Mouse (Mus musculus) neural tube, embryonic 13.5 days (tissue): ENCODE measurements at regions not wholly inside any gene's neighbourhood (a gene's known extent, or its start where the extent isn't known, plus 50 kb on each side); places are given as distances from the start of the nearest gene placed in this dataset.

ENCODE experiments used
- ATAC-seq: fragments of 200-750 bp; cut with Nextera tagmentation; 2 replicates; pipeline ENCODE4 v1.8.0; 2017; ENCODE audit warnings: low read depth, mild to moderate bottlenecking, moderate TSS enrichment, moderate library complexity
- H3K27ac ChIP-seq: fragments of 300-500 bp; sonication (generic); replicated peaks from 2 replicates; pipeline ENCODE4 v1.5.1; 2015; ENCODE audit warnings: moderate library complexity, mild to moderate bottlenecking, inconsistent platforms
- H3K27me3 ChIP-seq: fragments of 300-500 bp; sonication (generic); 2 replicates; pipeline ENCODE4 v1.6.1; 2015; ENCODE audit warnings: mild to moderate bottlenecking, inconsistent platforms
- H3K36me3 ChIP-seq: fragments of 300-500 bp; sonication (generic); 2 replicates; pipeline ENCODE4 v1.6.1; 2015; ENCODE audit warnings: mild to moderate bottlenecking, inconsistent platforms
- H3K4me1 ChIP-seq: fragments of 300-500 bp; sonication (generic); replicated peaks from 2 replicates; pipeline ENCODE4 v1.6.1; 2015; ENCODE audit warnings: inconsistent platforms
- H3K4me2 ChIP-seq: fragments of 300-500 bp; sonication (generic); 2 replicates; pipeline ENCODE4 v1.6.1; 2015; ENCODE audit warnings: inconsistent platforms, mild to moderate bottlenecking, moderate library complexity
- H3K4me3 ChIP-seq: fragments of 300-500 bp; sonication (generic); 2 replicates; pipeline ENCODE4 v1.5.1; 2015; ENCODE audit warnings: mild to moderate bottlenecking, inconsistent platforms
- H3K9ac ChIP-seq: fragments of 300-500 bp; sonication (generic); 2 replicates; pipeline ENCODE4 v1.6.1; 2015; ENCODE audit warnings: moderate library complexity, mild to moderate bottlenecking, inconsistent platforms
- H3K9me3 ChIP-seq: fragments of 300-500 bp; sonication (generic); 2 replicates; pipeline ENCODE4 v1.6.1; 2016; ENCODE audit warnings: inconsistent platforms
- WGBS: fragments of 180-500 bp; shearing (Covaris S2); methylation state at CpG from one replicate; pipeline ENCODE4 v1.1.7; 2015; 5-methylcytosine and 5-hydroxymethylcytosine counted together

DNA sequence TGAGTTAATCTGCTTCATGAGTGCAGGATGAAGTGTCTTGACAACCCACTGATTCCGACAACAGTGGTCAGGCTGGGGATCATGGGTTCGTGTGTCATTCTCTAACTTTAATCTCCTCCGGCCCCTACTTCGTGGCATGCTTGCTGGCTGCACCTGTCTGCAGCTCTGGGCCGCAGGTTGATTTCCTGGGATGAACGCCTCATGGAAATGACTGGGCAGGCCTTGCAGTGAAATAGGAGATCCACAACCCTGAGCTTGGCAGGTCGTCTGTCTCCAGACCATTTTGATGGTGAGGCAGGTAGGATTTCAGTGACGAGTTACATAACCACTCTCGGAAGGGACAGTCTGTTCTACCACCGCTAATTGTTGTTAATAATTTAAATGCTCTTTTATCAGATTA, 140.2 kb downstream of the Slc38a4 start:
- 83% methylated on average over 10 of the region's 10 CpGs for WGBS
- Histone ChIP-seq H3K27ac (no peak overlapping the region), H3K9ac (no peak overlapping the region), H3K4me2 (no peak overlapping the region), H3K4me1 (no peaks in the 10 kb centered on the region), H3K36me3 (no peaks in the 10 kb centered on the region), H3K9me3 (no peaks in the 10 kb centered on the region), H3K4me3 (no peak overlapping the region), H3K27me3 (no peaks in the 10 kb centered on the region)
- ATAC-seq = no peak

DNA sequence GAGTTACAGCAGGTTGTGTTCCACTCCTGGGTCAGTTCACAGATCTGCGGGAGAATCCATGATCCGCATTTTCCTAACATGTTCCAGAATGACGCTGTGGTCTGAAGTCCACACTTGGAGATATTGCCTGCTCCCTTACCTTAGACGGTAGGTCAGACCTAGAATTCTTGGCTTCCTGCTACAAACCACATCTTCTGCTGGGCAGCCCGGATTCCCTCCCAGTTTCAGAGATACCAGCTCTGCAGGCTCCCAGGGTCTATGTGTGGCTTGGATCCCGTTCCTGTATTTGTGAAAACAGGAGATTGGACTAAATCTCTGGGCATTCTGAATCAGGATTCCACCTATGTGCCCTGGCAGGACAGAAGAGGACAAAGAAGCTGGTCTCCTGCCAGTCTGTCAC, 140.8 kb downstream of the Slc38a4 start:
- WGBS = 91% methylated on average over 6 of the region's 6 CpGs
- Histone ChIP-seq H3K9ac (no peak overlapping the region), H3K27ac (no peak overlapping the region), H3K27me3 (no peaks in the 10 kb centered on the region), H3K4me1 (no peaks in the 10 kb centered on the region), H3K9me3 (no peaks in the 10 kb centered on the region), H3K4me2 (no peak overlapping the region), H3K36me3 (no peaks in the 10 kb centered on the region), H3K4me3 (no peak overlapping the region)
- no peak for ATAC-seq

DNA sequence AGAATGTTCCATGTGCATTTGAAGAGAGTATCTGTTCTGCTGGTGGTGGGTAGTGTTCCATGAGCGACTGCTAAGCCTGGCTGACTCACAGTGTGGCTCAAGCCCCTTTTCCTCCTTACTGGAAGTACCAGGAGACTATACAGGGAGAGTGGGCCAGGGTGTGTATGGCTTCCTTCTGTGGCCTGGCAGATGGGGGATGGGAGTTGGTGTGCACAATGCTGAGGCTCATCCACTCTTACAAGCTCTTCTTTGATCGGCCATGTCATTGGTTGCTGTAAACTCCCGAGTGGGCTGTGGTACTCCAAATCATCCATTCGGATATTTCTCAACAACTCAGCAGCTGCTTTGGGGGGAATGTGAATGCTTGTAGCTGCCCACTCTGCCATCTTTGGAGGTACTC, 150.2 kb downstream of the Slc38a4 start:
- 92% methylated on average over 4 of the region's 4 CpGs for WGBS
- H3K9me3 ChIP-seq = no peaks in the 10 kb centered on the region
- no peak for ATAC-seq

DNA sequence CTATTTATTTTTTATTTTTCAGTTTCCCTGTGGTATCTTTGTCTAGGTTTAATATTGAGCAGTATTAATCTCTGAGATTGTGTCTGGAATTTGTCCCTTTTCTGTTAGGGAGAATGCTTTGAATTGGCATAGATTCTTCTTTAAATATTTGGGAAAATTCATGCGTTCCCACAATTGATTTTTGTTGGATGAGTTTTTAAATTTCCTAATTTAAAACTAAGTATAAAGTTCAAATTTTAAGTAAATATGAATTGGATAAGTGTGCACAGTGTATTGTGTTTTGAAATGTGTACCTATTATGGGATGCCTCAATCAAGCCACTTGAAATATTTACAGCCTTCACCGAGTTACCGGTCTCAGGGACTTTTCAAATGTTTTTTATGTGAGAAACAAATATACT, 152.3 kb downstream of the Slc38a4 start:
- H3K27me3 ChIP-seq = no peaks in the 10 kb centered on the region
- ATAC-seq = no peak
- no peak overlapping the region for H3K4me3 ChIP-seq
- no peak overlapping the region for H3K4me2 ChIP-seq
- H3K4me1 ChIP-seq = no peaks in the 10 kb centered on the region
- H3K36me3 ChIP-seq = no peaks in the 10 kb centered on the region
- H3K27ac ChIP-seq = no peak overlapping the region
- H3K9ac ChIP-seq = no peak overlapping the region
- 91% methylated on average over 3 of the region's 3 CpGs for WGBS
- H3K9me3 ChIP-seq = no peaks in the 10 kb centered on the region

More for the DNA sequence above, 150.2 kb downstream of the Slc38a4 start:
- Histone ChIP-seq H3K27ac (no peak overlapping the region), H3K27me3 (no peaks in the 10 kb centered on the region), H3K4me2 (no peak overlapping the region), H3K9ac (no peak overlapping the region), H3K36me3 (no peaks in the 10 kb centered on the region), H3K4me3 (no peak overlapping the region), H3K4me1 (no peaks in the 10 kb centered on the region)

DNA sequence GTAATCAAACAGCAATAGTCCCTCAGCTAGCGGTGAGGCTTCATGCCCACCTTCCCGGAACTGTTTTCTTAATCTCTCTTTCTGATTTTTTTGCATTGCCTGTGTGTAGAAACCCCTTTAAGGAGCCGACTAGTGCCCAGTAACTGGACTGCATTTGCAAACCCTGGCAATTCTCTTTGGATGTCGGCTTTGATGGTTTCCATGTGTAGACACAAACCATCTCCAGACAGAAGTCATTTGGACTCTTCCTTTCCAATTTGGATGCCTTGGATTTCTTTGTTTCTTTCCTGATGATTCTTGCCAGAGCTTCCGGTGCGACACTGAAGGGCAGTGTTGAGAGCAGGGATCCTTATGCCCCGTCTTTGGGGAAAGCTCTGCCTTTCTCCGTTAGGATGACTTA, 153.0 kb downstream of the Slc38a4 start:
- H3K27me3 ChIP-seq = no peaks in the 10 kb centered on the region
- 90% methylated on average over 8 of the region's 8 CpGs for WGBS
- H3K9me3 ChIP-seq = no peaks in the 10 kb centered on the region
- H3K9ac ChIP-seq = no peak overlapping the region
- no peaks in the 10 kb centered on the region for H3K36me3 ChIP-seq
- H3K27ac ChIP-seq = no peak overlapping the region
- H3K4me1 ChIP-seq = no peaks in the 10 kb centered on the region
- no peak overlapping the region for H3K4me2 ChIP-seq
- no peak for ATAC-seq
- no peak overlapping the region for H3K4me3 ChIP-seq

DNA sequence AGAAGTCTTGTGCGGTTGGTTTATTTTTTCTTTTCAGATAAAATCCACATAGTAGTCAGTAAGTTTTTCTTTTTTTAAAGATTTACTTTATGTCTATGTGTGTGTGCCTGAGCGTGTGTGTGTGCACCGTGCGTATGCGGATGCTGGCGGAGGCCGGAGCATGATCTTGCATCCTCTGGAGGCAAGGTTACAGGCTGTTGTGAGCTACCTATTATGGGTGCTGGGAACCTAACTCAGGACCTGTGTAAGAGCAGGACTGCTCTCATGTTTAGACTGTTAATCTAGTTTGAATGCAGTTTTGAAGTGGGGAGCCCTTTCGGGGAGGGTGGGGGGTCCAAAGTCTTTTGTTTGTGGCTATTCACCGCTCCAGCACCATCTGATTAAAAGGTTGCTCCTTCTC, 154.1 kb downstream of the Slc38a4 start:
- H3K9ac ChIP-seq = no peak overlapping the region
- no peak overlapping the region for H3K4me2 ChIP-seq
- no peaks in the 10 kb centered on the region for H3K27me3 ChIP-seq
- H3K4me3 ChIP-seq = no peak overlapping the region
- ATAC-seq = no peak
- 93% methylated on average over 9 of the region's 9 CpGs for WGBS
- H3K36me3 ChIP-seq = no peaks in the 10 kb centered on the region
- H3K27ac ChIP-seq = no peak overlapping the region
- no peaks in the 10 kb centered on the region for H3K9me3 ChIP-seq
- H3K4me1 ChIP-seq = no peaks in the 10 kb centered on the region

DNA sequence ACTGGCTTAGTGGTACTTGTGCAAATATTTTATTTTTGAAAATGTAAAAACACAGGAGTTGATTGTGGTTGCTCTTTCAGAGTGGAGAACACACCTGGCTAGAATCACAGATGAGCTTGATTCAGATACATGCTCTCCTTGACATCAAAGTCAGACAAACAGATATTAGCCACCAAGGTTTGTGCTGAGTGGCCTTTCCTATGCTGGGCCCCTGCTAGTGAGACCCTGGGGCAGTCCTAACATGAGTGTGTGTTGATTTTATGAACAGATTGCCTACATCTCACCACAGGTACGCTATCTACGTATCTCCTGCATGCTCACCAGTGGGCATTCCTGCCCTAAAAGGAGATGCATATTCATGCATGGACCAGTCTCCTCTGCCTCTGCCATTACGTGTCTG, 157.5 kb downstream of the Slc38a4 start:
- Histone ChIP-seq H3K9me3 (no peaks in the 10 kb centered on the region), H3K4me3 (no peak overlapping the region), H3K4me1 (no peaks in the 10 kb centered on the region), H3K4me2 (no peak overlapping the region), H3K27me3 (no peaks in the 10 kb centered on the region), H3K9ac (no peak overlapping the region), H3K27ac (no peak overlapping the region), H3K36me3 (no peaks in the 10 kb centered on the region)
- no peak for ATAC-seq
- WGBS = 88% methylated on average over 3 of the region's 3 CpGs

DNA sequence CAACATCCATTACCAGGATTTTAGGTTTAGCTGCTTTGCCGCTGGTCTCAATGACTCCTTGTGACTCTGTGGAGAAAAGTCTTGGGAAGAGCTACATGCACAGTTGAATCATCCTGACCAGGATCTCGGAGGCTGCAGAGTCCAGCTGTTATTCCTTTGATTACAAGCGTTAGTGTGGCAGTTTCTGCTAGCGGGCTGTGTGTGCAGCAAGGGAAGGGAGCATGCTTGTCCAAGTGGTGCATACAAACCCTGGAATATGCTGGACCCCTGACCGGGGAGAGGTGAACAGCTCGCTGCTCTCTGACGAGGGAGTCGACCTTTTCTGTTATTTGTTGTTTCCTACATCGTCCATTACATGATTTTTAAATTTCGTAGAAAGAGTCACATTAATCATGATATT, 170.9 kb downstream of the Slc38a4 start:
- ATAC-seq = no peak
- WGBS = 83% methylated on average over 10 of the region's 10 CpGs
- Histone ChIP-seq H3K4me1 (no peaks in the 10 kb centered on the region), H3K4me3 (no peak overlapping the region), H3K27me3 (no peaks in the 10 kb centered on the region), H3K4me2 (no peak overlapping the region), H3K9me3 (no peaks in the 10 kb centered on the region), H3K9ac (no peak overlapping the region), H3K27ac (no peak overlapping the region), H3K36me3 (no peaks in the 10 kb centered on the region)

DNA sequence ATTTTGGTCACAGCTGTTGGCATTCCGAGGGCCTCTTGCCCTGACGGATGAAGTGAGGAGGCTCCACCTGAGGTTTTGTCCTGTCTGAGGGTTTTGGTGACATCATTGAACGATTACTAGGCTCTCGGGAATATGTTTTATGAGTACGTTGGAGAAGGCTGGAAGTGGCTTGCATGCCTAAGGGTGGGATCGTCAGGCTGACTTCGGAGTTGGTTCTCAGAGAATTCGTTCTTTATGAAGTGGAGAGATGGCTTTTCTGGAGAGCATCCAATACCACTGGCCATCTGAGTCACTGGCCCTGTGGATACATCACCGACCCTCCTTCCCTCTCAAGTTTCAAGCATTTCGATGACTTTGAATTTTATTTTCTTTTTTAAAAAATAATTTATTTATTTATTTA, 172.0 kb downstream of the Slc38a4 start:
- 73% methylated on average over 10 of the region's 10 CpGs for WGBS

DNA sequence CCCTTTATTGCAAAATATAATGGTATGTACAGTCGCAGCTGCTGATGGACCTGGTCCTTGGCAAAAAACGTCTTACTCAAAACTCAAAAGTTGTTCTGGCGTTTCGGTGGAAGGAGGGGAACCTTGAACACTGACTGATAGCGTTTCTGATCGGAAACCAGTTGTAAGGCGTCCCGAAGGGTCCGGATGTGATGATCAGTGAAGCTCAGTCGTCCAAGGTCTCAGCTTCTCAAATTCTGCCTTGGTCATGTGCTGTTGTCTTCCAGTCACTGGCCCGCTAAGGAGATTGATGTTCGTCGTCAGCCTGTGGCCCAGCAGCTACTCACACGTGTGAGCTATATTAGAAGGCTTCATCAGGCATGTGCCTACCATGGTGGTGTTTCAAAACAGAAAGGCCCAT, 173.5 kb downstream of the Slc38a4 start:
- no peak overlapping the region for H3K4me3 ChIP-seq
- no peaks in the 10 kb centered on the region for H3K36me3 ChIP-seq
- ATAC-seq = no peak
- H3K27ac ChIP-seq = no peak overlapping the region
- no peaks in the 10 kb centered on the region for H3K9me3 ChIP-seq
- H3K4me2 ChIP-seq = no peak overlapping the region
- H3K4me1 ChIP-seq = no peaks in the 10 kb centered on the region
- no peak overlapping the region for H3K9ac ChIP-seq
- H3K27me3 ChIP-seq = no peaks in the 10 kb centered on the region
- 88% methylated on average over 14 of the region's 14 CpGs for WGBS

More for the DNA sequence above, 172.0 kb downstream of the Slc38a4 start:
- H3K4me1 ChIP-seq = no peaks in the 10 kb centered on the region
- H3K27me3 ChIP-seq = no peaks in the 10 kb centered on the region
- no peaks in the 10 kb centered on the region for H3K9me3 ChIP-seq
- no peaks in the 10 kb centered on the region for H3K36me3 ChIP-seq
- no peak overlapping the region for H3K9ac ChIP-seq
- ATAC-seq = no peak
- no peak overlapping the region for H3K4me2 ChIP-seq
- H3K27ac ChIP-seq = no peak overlapping the region
- no peak overlapping the region for H3K4me3 ChIP-seq

DNA sequence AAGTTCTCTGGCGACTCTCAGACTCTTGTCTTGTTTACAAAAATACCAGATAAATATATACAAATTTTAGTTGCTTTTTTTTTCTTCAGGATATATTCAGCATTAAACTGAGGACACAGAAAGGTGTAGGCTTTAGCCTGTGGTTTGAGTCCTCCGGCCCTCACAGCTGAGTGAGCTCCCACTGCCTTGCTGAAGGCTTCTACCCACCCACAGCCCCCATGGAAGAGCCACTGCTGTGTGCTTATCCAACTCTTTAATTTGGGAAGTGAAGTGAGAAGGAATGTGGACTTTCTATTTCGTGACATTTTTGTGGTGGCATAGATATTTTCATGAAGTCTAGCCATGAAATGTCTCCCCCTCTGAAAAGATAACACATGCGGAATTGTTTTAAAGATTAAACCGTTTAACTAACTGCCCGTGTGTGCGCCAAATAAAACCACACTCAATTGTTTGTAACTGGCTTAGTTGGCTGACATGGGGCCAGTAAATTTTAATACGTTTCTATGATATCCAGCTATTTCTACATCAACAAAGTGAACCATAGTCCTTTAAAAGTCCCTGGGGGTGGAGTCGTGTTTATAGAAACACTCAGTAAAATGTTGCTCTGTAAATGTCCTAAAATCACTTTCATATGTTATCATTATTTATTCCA, 174.1 kb downstream of the Slc38a4 start:
- no peak overlapping the region for H3K4me3 ChIP-seq
- H3K4me1 ChIP-seq = no peaks in the 10 kb centered on the region
- no peaks in the 10 kb centered on the region for H3K36me3 ChIP-seq
- WGBS = 87% methylated on average over 9 of the region's 9 CpGs
- H3K4me2 ChIP-seq = no peak overlapping the region
- no peak overlapping the region for H3K9ac ChIP-seq
- ATAC-seq = no peak
- no peaks in the 10 kb centered on the region for H3K9me3 ChIP-seq
- H3K27me3 ChIP-seq = no peaks in the 10 kb centered on the region
- no peak overlapping the region for H3K27ac ChIP-seq

DNA sequence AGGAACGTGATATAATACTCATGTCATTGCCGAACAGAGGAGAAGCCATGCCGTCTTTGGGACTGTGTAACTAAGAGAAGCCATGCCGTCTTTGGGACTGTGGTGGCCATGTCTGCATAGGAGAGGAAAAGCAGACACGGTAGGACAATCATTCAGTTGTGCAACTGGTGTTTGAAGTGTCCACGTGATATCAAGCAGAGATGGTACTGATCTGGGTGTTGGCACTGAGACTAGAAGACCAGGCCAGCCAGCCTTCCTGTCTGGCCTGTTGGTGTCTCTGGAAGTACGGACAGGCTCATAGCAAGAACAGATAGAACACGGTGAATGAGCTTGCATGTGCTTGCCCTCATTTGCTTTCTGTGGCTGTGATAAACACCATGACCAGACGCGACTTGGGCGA, 175.7 kb downstream of the Slc38a4 start:
- no peak overlapping the region for H3K4me2 ChIP-seq
- H3K9me3 ChIP-seq = no peaks in the 10 kb centered on the region
- 92% methylated on average over 11 of the region's 11 CpGs for WGBS
- H3K4me3 ChIP-seq = no peak overlapping the region
- no peaks in the 10 kb centered on the region for H3K4me1 ChIP-seq
- no peaks in the 10 kb centered on the region for H3K27me3 ChIP-seq
- no peaks in the 10 kb centered on the region for H3K36me3 ChIP-seq
- H3K27ac ChIP-seq = no peak overlapping the region
- H3K9ac ChIP-seq = no peak overlapping the region
- ATAC-seq = no peak

DNA sequence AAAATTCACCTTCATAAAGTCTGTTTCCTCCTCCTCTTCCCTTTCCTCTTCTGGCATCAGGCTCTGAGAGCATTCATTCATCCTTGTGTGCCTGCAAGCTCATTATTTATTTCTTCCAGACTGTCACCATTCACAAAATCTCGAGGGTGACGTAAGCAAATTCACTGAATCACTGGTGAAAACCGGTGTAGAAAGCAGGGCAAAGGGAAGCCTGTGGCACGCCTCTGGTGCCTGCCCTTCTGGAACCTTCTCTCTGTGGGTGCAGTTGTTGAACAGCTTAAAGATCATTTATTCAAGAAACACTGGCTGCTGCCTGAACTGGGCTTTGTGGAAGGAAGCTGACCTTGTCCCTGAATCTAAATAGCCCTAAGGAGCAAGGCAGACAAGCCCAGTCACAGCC, 177.0 kb downstream of the Slc38a4 start:
- no peaks in the 10 kb centered on the region for H3K9me3 ChIP-seq
- H3K27me3 ChIP-seq = no peaks in the 10 kb centered on the region
- no peak overlapping the region for H3K4me2 ChIP-seq
- 56% methylated on average over 4 of the region's 4 CpGs for WGBS
- no peak for ATAC-seq
- no peaks in the 10 kb centered on the region for H3K36me3 ChIP-seq
- H3K4me3 ChIP-seq = no peak overlapping the region
- no peaks in the 10 kb centered on the region for H3K4me1 ChIP-seq
- H3K27ac ChIP-seq = no peak overlapping the region
- no peak overlapping the region for H3K9ac ChIP-seq
